Mouse (Mus musculus) midbrain, postnatal 0 days (tissue): Measurements from ENCODE around the gene Itgb2. TPM values are rescaled to one million over a fixed set of nuclear protein-coding genes. Genes with fewer than 3 reads are reported as not detected.

Source experiments
- ATAC-seq: fragments of 200-750 bp; cut with Nextera tagmentation; 2 replicates; pipeline ENCODE4 v1.8.0; 2017; ENCODE audit warnings: moderate number of reproducible peaks, mild to moderate bottlenecking, moderate TSS enrichment, moderate library complexity; ENCODE audit not compliant: low FRiP score
- DNase-seq: peaks from one replicate; pipeline ENCODE4 v3.0.0-alpha.2; 2015; ENCODE audit warnings: low spot score
- H3K27ac ChIP-seq: fragments of 300-500 bp; sonication (generic); 2 replicates; pipeline ENCODE4 v1.5.1; 2014; ENCODE audit warnings: low read depth, mild to moderate bottlenecking, low read length, mixed read lengths
- H3K27me3 ChIP-seq: fragments of 300-500 bp; sonication (generic); 2 replicates; pipeline ENCODE4 v1.6.1; 2014; ENCODE audit warnings: low read length, control low read depth, mixed read lengths; ENCODE audit not compliant: insufficient read depth
- H3K36me3 ChIP-seq: fragments of 300-500 bp; sonication (generic); 2 replicates; pipeline ENCODE4 v1.6.1; 2014; ENCODE audit warnings: low read length, control low read depth, mixed read lengths; ENCODE audit not compliant: insufficient read depth
- H3K4me1 ChIP-seq: fragments of 300-500 bp; sonication (generic); 2 replicates; pipeline ENCODE4 v1.6.1; 2014; ENCODE audit warnings: mild to moderate bottlenecking, control low read depth, antibody characterized with exemption, low read length, mixed read lengths; ENCODE audit not compliant: insufficient read depth
- H3K4me2 ChIP-seq: fragments of 300-500 bp; sonication (generic); 2 replicates; pipeline ENCODE4 v1.6.1; 2014; ENCODE audit warnings: low read depth, mild to moderate bottlenecking, low read length, mixed read lengths; ENCODE audit not compliant: poor library complexity, severe bottlenecking
- H3K4me3 ChIP-seq: fragments of 300-500 bp; sonication (generic); 2 replicates; pipeline ENCODE4 v1.5.1; 2014; ENCODE audit warnings: low read depth, mild to moderate bottlenecking, low read length, moderate library complexity
- H3K9ac ChIP-seq: fragments of 300-500 bp; sonication (generic); replicated peaks from 2 replicates; pipeline ENCODE4 v1.6.1; 2014; ENCODE audit warnings: mild to moderate bottlenecking, low read length, moderate library complexity, mixed read lengths; ENCODE audit not compliant: poor library complexity, severe bottlenecking
- H3K9me3 ChIP-seq: fragments of 300-500 bp; sonication (generic); 2 replicates; pipeline ENCODE4 v1.6.1; 2016; ENCODE audit warnings: low read length, control low read depth
- CTCF ChIP-seq: IDR thresholded peaks from 2 replicates; pipeline ENCODE4 v1.5.1; 2016; ENCODE audit warnings: antibody characterized with exemption, mild to moderate bottlenecking
- WGBS: fragments of 180-500 bp; shearing (Covaris S2); extraction: QIAGEN DNeasy Blood & Tissue Kit; methylation state at CpG from one replicate; pipeline ENCODE4 v1.1.7; 2014; 5-methylcytosine and 5-hydroxymethylcytosine counted together
- polyA plus RNA-seq: library from polyadenylated mRNA; unstranded; fragments of >200 nt; fragmentation: Nextera tagmentation; extraction: Ambion mirVana; gene quantifications from 2 replicates; pipeline ENCODE4 v1.2.1, GENCODE M21; 2015
- total RNA-seq: library from RNA; depleted of rRNA; stranded (reverse); fragments of >200 nt; gene quantifications from 2 replicates; pipeline ENCODE4 v1.2.3, GENCODE M21; 2014

The Itgb2 gene
- total and polyA plus RNA-seq, 2 experiments from 2014 or later = 0.55 to 1.2 TPM

- TF ChIP-seq CTCF = no peak
- Histone ChIP-seq H3K4me3 (no peak overlapping the region), H3K27me3 (no peaks in the 10 kb centered on the region), H3K9ac (no peak overlapping the region), H3K9me3 (no peaks in the 10 kb centered on the region), H3K4me2 (no peak overlapping the region), H3K36me3 (no peaks in the 10 kb centered on the region), H3K27ac (no peak overlapping the region), H3K4me1 (no peaks in the 10 kb centered on the region)
- WGBS = 61% methylated on average over 6 of the region's 6 CpGs
- ATAC-seq (no peak), DNase-seq (no peak)
These were observed 40.1 kb downstream of the Itgb2 start for GRCm38 (mm10) chr10:77569973-77570658.

- Histone ChIP-seq H3K9ac (no peak overlapping the region), H3K36me3 (no peaks in the 10 kb centered on the region), H3K9me3 (no peaks in the 10 kb centered on the region), H3K4me1 (no peaks in the 10 kb centered on the region), H3K4me2 (no peak overlapping the region), H3K4me3 (no peak overlapping the region), H3K27ac (no peak overlapping the region), H3K27me3 (no peaks in the 10 kb centered on the region)
- DNase-seq (no peak), ATAC-seq (no peak)
- TF ChIP-seq CTCF = peak; percentile 39; the same call in 1 of the 2 replicates
- WGBS = 39% methylated on average over 3 of the region's 3 CpGs
These were observed 42.2 kb downstream of the Itgb2 start for GRCm38 (mm10) chr10:77572225-77572624.

- no peak overlapping the region for H3K4me2 ChIP-seq
- H3K9ac ChIP-seq = no peak overlapping the region
- no peaks in the 10 kb centered on the region for H3K9me3 ChIP-seq
- ATAC-seq (no peak), DNase-seq (no peak)
- 54% methylated on average over 1 of the region's 1 CpGs for WGBS
- no peak overlapping the region for H3K4me3 ChIP-seq
- H3K27me3 ChIP-seq = no peaks in the 10 kb centered on the region
- H3K36me3 ChIP-seq = no peaks in the 10 kb centered on the region
- TF ChIP-seq CTCF = no peak
- H3K27ac ChIP-seq = no peak overlapping the region
- no peaks in the 10 kb centered on the region for H3K4me1 ChIP-seq
These were observed 43.1 kb downstream of the Itgb2 start for GRCm38 (mm10) chr10:77573162-77573561.

- Histone ChIP-seq H3K27ac (no peak overlapping the region), H3K4me3 (no peak overlapping the region), H3K9me3 (no peaks in the 10 kb centered on the region), H3K4me2 (no peak overlapping the region), H3K9ac (no peak overlapping the region), H3K4me1 (peaks cover 6% of the 10 kb centered on the region; the same call in 1 of the 2 replicates), H3K27me3 (no peaks in the 10 kb centered on the region), H3K36me3 (no peaks in the 10 kb centered on the region)
- ATAC-seq (no peak), DNase-seq (no peak)
- TF ChIP-seq CTCF = no peak
- 66% methylated on average over 10 of the region's 10 CpGs for WGBS
These were observed 50.2 kb downstream of the Itgb2 start for GRCm38 (mm10) chr10:77580027-77580920.

- DNase-seq (no peak), ATAC-seq (0 out of 2 replicates have a peak, but pooled peaks have one; percentile 2)
- Histone ChIP-seq H3K4me3 (peak overlapping the region; percentile 97), H3K36me3 (no peaks in the 10 kb centered on the region), H3K27me3 (no peaks in the 10 kb centered on the region), H3K9me3 (no peaks in the 10 kb centered on the region), H3K4me2 (peak overlapping the region; percentile 88), H3K9ac (peak overlapping the region; percentile 67), H3K27ac (peak overlapping the region; percentile 69), H3K4me1 (peaks cover 6% of the 10 kb centered on the region; the same call in 1 of the 2 replicates)
- WGBS = 6% methylated on average over 8 of the region's 8 CpGs
- no peak for TF ChIP-seq CTCF
These were observed 51.0 kb downstream of the Itgb2 start for GRCm38 (mm10) chr10:77581023-77581407.
